Mouse (Mus musculus): ENCODE results near the gene Gcnt2. TPM values are rescaled to one million over a fixed set of nuclear protein-coding genes. Genes with fewer than 3 reads are reported as not detected.
A peak's percentile ranks its signal among the peaks of the same experiment; 100 is the strongest.

The Gcnt2 gene
- polyA plus RNA-seq, 1 experiment from 2014 or later, result 2.5 TPM

DNA sequence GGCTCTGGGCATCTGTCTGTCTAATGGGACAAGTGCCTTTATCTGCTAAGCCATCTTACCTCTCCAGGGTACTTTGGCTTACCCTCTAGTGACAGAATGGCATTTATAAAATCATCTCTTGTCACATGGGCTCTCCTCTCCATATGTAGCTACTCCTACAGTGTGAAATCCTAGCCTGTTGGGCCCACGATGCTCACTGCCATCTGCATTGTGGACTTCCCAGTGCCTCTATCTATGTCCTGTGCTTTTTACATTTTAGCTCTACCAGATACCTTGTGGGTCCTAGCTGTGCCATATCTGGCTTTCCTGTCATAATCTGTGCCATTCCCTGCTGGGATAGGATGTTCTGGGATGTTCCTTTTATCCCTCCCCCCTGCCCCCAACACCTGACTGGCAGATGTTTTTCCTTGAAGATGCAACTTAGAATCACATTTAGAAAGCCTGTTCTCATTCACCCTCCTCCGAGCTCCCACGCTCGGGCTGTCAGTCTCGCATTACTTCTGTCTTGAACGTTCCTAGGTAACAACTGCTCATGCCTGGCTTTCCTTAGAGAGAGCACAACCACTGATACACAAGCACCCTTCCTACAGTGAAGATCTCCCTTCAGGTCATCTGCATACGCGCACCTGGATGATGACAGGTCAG, 39.9 kb downstream of the Gcnt2 start:
- Histone ChIP-seq H3K4me2 (ENCODE audit: low read depth, low read length) (no peak overlapping the region), H3K27ac (ENCODE audit: low read depth) (no peak overlapping the region), H3K4me3 (ENCODE audit: low read depth, low read length) (no peak overlapping the region), H3K9me3 (ENCODE audit: low read length) (no peaks in the 10 kb centered on the region), H3K9ac (replicated peaks) (no peak overlapping the region), H3K4me1 (ENCODE audit: insufficient read depth) (peaks cover 8% of the 10 kb centered on the region; the same call in 1 of the 2 replicates), H3K27me3 (ENCODE audit: insufficient read depth, low read length) (no peaks in the 10 kb centered on the region), H3K36me3 (replicated peaks; ENCODE audit: insufficient read depth, low read length) (no peaks in the 10 kb centered on the region)
- 55% methylated on average over 8 of the region's 8 CpGs for WGBS (ENCODE audit: insufficient replicate concordance)
- TF ChIP-seq CTCF (IDR thresholded peaks at IDR 0.05; ENCODE audit: low read depth), result no peak
- no peak for TF ChIP-seq EP300 (IDR thresholded peaks at IDR 0.05; ENCODE audit: low read depth)
- no peak for ATAC-seq
- DNase-seq, result no peak

- 50% methylated on average over 15 of the region's 15 CpGs for WGBS (ENCODE audit: insufficient replicate concordance)
- H3K9me3 ChIP-seq (ENCODE audit: low read length), result no peaks in the 10 kb centered on the region
- no peak for DNase-seq
- TF ChIP-seq EP300 (IDR thresholded peaks at IDR 0.05; ENCODE audit: low read depth) (no peak), CTCF (IDR thresholded peaks at IDR 0.05; ENCODE audit: low read depth) (no peak)
- H3K9ac ChIP-seq (replicated peaks), result no peak overlapping the region
- H3K4me1 ChIP-seq (ENCODE audit: insufficient read depth), result peaks cover 8% of the 10 kb centered on the region; the same call in 1 of the 2 replicates
- H3K4me3 ChIP-seq (ENCODE audit: low read depth, low read length), result no peak overlapping the region
- no peaks in the 10 kb centered on the region for H3K36me3 ChIP-seq (replicated peaks; ENCODE audit: insufficient read depth, low read length)
- no peaks in the 10 kb centered on the region for H3K27me3 ChIP-seq (ENCODE audit: insufficient read depth, low read length)
- no peak overlapping the region for H3K27ac ChIP-seq (ENCODE audit: low read depth)
- H3K4me2 ChIP-seq (ENCODE audit: low read depth, low read length), result no peak overlapping the region
- ATAC-seq, result 0 out of 2 replicates have a peak, but pooled peaks have one; percentile 9
These were observed 40.7 kb downstream of the Gcnt2 start for GRCm38 (mm10) chr13:40899994-40900970.

DNA sequence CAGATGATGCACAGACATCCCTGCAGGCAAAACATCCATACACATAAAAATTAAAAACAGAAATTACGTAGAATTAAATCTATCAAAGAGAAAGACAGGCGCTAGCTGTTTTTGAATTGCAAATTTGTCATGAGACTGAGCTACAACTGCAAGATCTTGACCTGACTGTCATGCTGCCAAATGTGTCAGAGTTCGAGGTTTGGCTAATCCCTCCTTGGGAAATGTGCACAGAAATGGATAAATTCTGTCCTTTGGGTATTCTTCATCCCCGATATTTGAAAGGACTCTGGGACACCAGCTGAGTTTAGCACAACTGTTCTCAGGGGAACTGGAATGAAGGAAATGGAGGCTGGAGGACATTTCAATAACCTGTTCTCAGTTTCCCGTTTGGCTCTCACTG, 41.7 kb downstream of the Gcnt2 start:
- Histone ChIP-seq H3K27ac (ENCODE audit: low read depth) (no peak overlapping the region), H3K4me1 (ENCODE audit: insufficient read depth) (peaks cover 8% of the 10 kb centered on the region; the same call in 1 of the 2 replicates), H3K4me2 (ENCODE audit: low read depth, low read length) (no peak overlapping the region), H3K9me3 (ENCODE audit: low read length) (no peaks in the 10 kb centered on the region), H3K27me3 (ENCODE audit: insufficient read depth, low read length) (no peaks in the 10 kb centered on the region), H3K36me3 (replicated peaks; ENCODE audit: insufficient read depth, low read length) (no peaks in the 10 kb centered on the region), H3K4me3 (ENCODE audit: low read depth, low read length) (no peak overlapping the region), H3K9ac (replicated peaks) (no peak overlapping the region)
- no peak for ATAC-seq
- no peak for DNase-seq
- 75% methylated on average over 5 of the region's 5 CpGs for WGBS (ENCODE audit: insufficient replicate concordance)
- TF ChIP-seq CTCF (IDR thresholded peaks at IDR 0.05; ENCODE audit: low read depth) (no peak), EP300 (IDR thresholded peaks at IDR 0.05; ENCODE audit: low read depth) (no peak)

- no peak overlapping the region for H3K27ac ChIP-seq (ENCODE audit: low read depth)
- H3K9ac ChIP-seq (replicated peaks), result no peak overlapping the region
- no peaks in the 10 kb centered on the region for H3K36me3 ChIP-seq (replicated peaks; ENCODE audit: insufficient read depth, low read length)
- H3K27me3 ChIP-seq (ENCODE audit: insufficient read depth, low read length), result no peaks in the 10 kb centered on the region
- peaks cover 8% of the 10 kb centered on the region; the same call in 1 of the 2 replicates for H3K4me1 ChIP-seq (ENCODE audit: insufficient read depth)
- no peaks in the 10 kb centered on the region for H3K9me3 ChIP-seq (ENCODE audit: low read length)
- DNase-seq, result no peak
- no peak overlapping the region for H3K4me2 ChIP-seq (ENCODE audit: low read depth, low read length)
- TF ChIP-seq EP300 (IDR thresholded peaks at IDR 0.05; ENCODE audit: low read depth) (no peak), CTCF (IDR thresholded peaks at IDR 0.05; ENCODE audit: low read depth) (no peak)
- no peak for ATAC-seq
- 68% methylated on average over 12 of the region's 12 CpGs for WGBS (ENCODE audit: insufficient replicate concordance)
- H3K4me3 ChIP-seq (ENCODE audit: low read depth, low read length), result no peak overlapping the region
These were observed 42.4 kb downstream of the Gcnt2 start for GRCm38 (mm10) chr13:40901831-40902459.

GRCm38 (mm10) chr13:40904080-40904479, 44.5 kb downstream of the Gcnt2 start:
- ATAC-seq, result no peak

GRCm38 (mm10) chr13:40906528-40906927, 47.0 kb downstream of the Gcnt2 start:
- Histone ChIP-seq H3K4me1 (ENCODE audit: insufficient read depth) (no peaks in the 10 kb centered on the region), H3K27ac (ENCODE audit: low read depth) (no peak overlapping the region), H3K27me3 (ENCODE audit: insufficient read depth, low read length) (no peaks in the 10 kb centered on the region), H3K9ac (replicated peaks) (no peak overlapping the region), H3K4me2 (ENCODE audit: low read depth, low read length) (no peak overlapping the region), H3K36me3 (replicated peaks; ENCODE audit: insufficient read depth, low read length) (no peaks in the 10 kb centered on the region), H3K9me3 (ENCODE audit: low read length) (no peaks in the 10 kb centered on the region), H3K4me3 (ENCODE audit: low read depth, low read length) (no peak overlapping the region)
- 74% methylated on average over 7 of the region's 7 CpGs for WGBS (ENCODE audit: insufficient replicate concordance)
- DNase-seq (no peak), ATAC-seq (no peak)
- no peak for TF ChIP-seq EP300 (IDR thresholded peaks at IDR 0.05; ENCODE audit: low read depth)
- no peak for TF ChIP-seq CTCF (IDR thresholded peaks at IDR 0.05; ENCODE audit: low read depth)

More at GRCm38 (mm10) chr13:40904080-40904479, 44.5 kb downstream of the Gcnt2 start:
- Histone ChIP-seq H3K27me3 (ENCODE audit: insufficient read depth, low read length) (no peaks in the 10 kb centered on the region), H3K4me1 (ENCODE audit: insufficient read depth) (peaks cover 5% of the 10 kb centered on the region; the same call in 1 of the 2 replicates), H3K4me2 (ENCODE audit: low read depth, low read length) (no peak overlapping the region), H3K4me3 (ENCODE audit: low read depth, low read length) (no peak overlapping the region), H3K36me3 (replicated peaks; ENCODE audit: insufficient read depth, low read length) (no peaks in the 10 kb centered on the region), H3K9ac (replicated peaks) (no peak overlapping the region), H3K9me3 (ENCODE audit: low read length) (no peaks in the 10 kb centered on the region), H3K27ac (ENCODE audit: low read depth) (no peak overlapping the region)
- DNase-seq, result no peak
- TF ChIP-seq CTCF (IDR thresholded peaks at IDR 0.05; ENCODE audit: low read depth), result no peak
- no peak for TF ChIP-seq EP300 (IDR thresholded peaks at IDR 0.05; ENCODE audit: low read depth)
- 83% methylated on average over 7 of the region's 7 CpGs for WGBS (ENCODE audit: insufficient replicate concordance)

Data from liver, postnatal 0 days (tissue).